Mouse (Mus musculus) heart, adult 2 months (tissue): ENCODE data around the gene Vsig10.

Source experiments
- CTCF ChIP-seq: fragments of 200-600 bp; IDR thresholded peaks from 2 replicates; pipeline ENCODE4 v1.8.1; 2022; ENCODE audit warnings: antibody characterized with exemption, mild to moderate bottlenecking, moderate library complexity
- EP300 ChIP-seq: fragments of 200-500 bp; IDR thresholded peaks from 2 replicates; pipeline ENCODE4 v1.6.1; 2011; ENCODE audit warnings: low read depth, low read length, control low read depth; ENCODE audit not compliant: insufficient read depth
- POLR2A ChIP-seq: fragments of 200-500 bp; IDR thresholded peaks from 2 replicates; pipeline ENCODE4 v1.6.1; 2011; ENCODE audit warnings: mild to moderate bottlenecking, low read depth, low read length, control low read depth; ENCODE audit not compliant: insufficient read depth

DNA sequence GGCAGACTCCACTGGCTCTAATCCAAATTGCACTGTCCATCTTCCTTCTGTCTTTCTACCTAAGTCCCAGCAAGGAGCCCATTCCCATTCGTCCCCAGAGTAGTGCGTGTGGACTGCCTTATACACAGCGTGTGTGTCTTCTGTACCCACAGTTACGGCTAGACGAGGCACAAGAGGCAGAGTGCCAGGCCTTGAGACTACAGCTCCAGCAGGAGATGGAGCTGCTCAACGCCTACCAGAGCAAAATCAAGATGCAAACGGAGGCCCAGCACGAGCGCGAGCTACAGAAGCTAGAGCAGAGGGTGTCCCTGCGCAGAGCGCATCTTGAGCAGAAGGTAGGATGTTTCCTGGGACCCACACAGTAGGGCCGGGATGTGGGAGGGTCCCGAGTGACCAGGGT lies 46.9 kb upstream of the Vsig10 start:
- TF ChIP-seq EP300: no peak
- TF ChIP-seq CTCF: no peak
- TF ChIP-seq POLR2A: no peak
